Mouse (Mus musculus): ENCODE measurements at regions not wholly inside any gene's neighbourhood (a gene's known extent, or its start where the extent isn't known, plus 50 kb on each side); places are given as distances from the start of the nearest gene placed in this dataset.

GRCm38 (mm10) chr10:46185763-46186458 is 608.3 kb downstream of the Hace1 start:
- no peak for ATAC-seq
- 81% methylated on average over 4 of the region's 4 CpGs for WGBS
- Histone ChIP-seq H3K36me3 (ENCODE audit: poor library complexity, severe bottlenecking) (no peaks in the 10 kb centered on the region), H3K4me2 (no peak overlapping the region), H3K9me3 (replicated peaks) (no peaks in the 10 kb centered on the region), H3K4me1 (no peaks in the 10 kb centered on the region), H3K27me3 (no peaks in the 10 kb centered on the region), H3K27ac (no peak overlapping the region), H3K9ac (no peak overlapping the region), H3K4me3 (no peak overlapping the region)

GRCm38 (mm10) chr10:46194143-46194542 is 616.5 kb downstream of the Hace1 start:
- H3K27ac ChIP-seq: no peak overlapping the region
- H3K4me3 ChIP-seq: no peak overlapping the region
- H3K27me3 ChIP-seq: no peaks in the 10 kb centered on the region
- no peaks in the 10 kb centered on the region for H3K36me3 ChIP-seq (ENCODE audit: poor library complexity, severe bottlenecking)
- no peak overlapping the region for H3K9ac ChIP-seq
- peak; percentile 61; the same call in 1 of the 2 replicates for ATAC-seq
- no peaks in the 10 kb centered on the region for H3K4me1 ChIP-seq
- no peaks in the 10 kb centered on the region for H3K9me3 ChIP-seq (replicated peaks)
- no peak overlapping the region for H3K4me2 ChIP-seq

- H3K4me3 ChIP-seq: no peak overlapping the region
- H3K36me3 ChIP-seq (ENCODE audit: poor library complexity, severe bottlenecking): no peaks in the 10 kb centered on the region
- no peak for ATAC-seq
- no peaks in the 10 kb centered on the region for H3K27me3 ChIP-seq
- H3K9me3 ChIP-seq (replicated peaks): no peaks in the 10 kb centered on the region
- no peak overlapping the region for H3K4me2 ChIP-seq
- H3K9ac ChIP-seq: no peak overlapping the region
- H3K4me1 ChIP-seq: no peaks in the 10 kb centered on the region
- H3K27ac ChIP-seq: no peak overlapping the region
- WGBS: 57% methylated on average over 7 of the region's 7 CpGs
Measured at GRCm38 (mm10) chr10:46226837-46227402, 649.3 kb downstream of the Hace1 start.

GRCm38 (mm10) chr10:46229608-46230007 is 652.0 kb downstream of the Hace1 start:
- Histone ChIP-seq H3K4me2 (no peak overlapping the region), H3K9ac (no peak overlapping the region), H3K4me3 (no peak overlapping the region), H3K27ac (no peak overlapping the region), H3K27me3 (no peaks in the 10 kb centered on the region), H3K36me3 (ENCODE audit: poor library complexity, severe bottlenecking) (no peaks in the 10 kb centered on the region), H3K9me3 (replicated peaks) (no peaks in the 10 kb centered on the region), H3K4me1 (no peaks in the 10 kb centered on the region)
- no peak for ATAC-seq
- WGBS: 80% methylated on average over 4 of the region's 4 CpGs

GRCm38 (mm10) chr10:46235581-46235980 is 658.0 kb downstream of the Hace1 start:
- 0 out of 2 replicates have a peak, but pooled peaks have one; percentile 33 for ATAC-seq
- Histone ChIP-seq H3K4me1 (no peaks in the 10 kb centered on the region), H3K4me3 (no peak overlapping the region), H3K4me2 (no peak overlapping the region), H3K36me3 (ENCODE audit: poor library complexity, severe bottlenecking) (no peaks in the 10 kb centered on the region), H3K9me3 (replicated peaks) (no peaks in the 10 kb centered on the region), H3K27me3 (no peaks in the 10 kb centered on the region), H3K27ac (no peak overlapping the region), H3K9ac (no peak overlapping the region)
- WGBS: 68% methylated on average over 2 of the region's 2 CpGs

- Histone ChIP-seq H3K27ac (no peak overlapping the region), H3K4me3 (no peak overlapping the region), H3K9ac (no peak overlapping the region), H3K36me3 (ENCODE audit: poor library complexity, severe bottlenecking) (no peaks in the 10 kb centered on the region), H3K27me3 (no peaks in the 10 kb centered on the region), H3K4me1 (no peaks in the 10 kb centered on the region), H3K9me3 (replicated peaks) (no peaks in the 10 kb centered on the region), H3K4me2 (no peak overlapping the region)
- ATAC-seq: no peak
- 92% methylated on average over 1 of the region's 1 CpGs for WGBS
Measured at GRCm38 (mm10) chr10:46255575-46255974, 677.9 kb downstream of the Hace1 start.

- no peak overlapping the region for H3K4me3 ChIP-seq
- no peak overlapping the region for H3K4me2 ChIP-seq
- H3K27me3 ChIP-seq: no peaks in the 10 kb centered on the region
- no peaks in the 10 kb centered on the region for H3K9me3 ChIP-seq (replicated peaks)
- H3K4me1 ChIP-seq: no peaks in the 10 kb centered on the region
- H3K9ac ChIP-seq: no peak overlapping the region
- H3K27ac ChIP-seq: no peak overlapping the region
- H3K36me3 ChIP-seq (ENCODE audit: poor library complexity, severe bottlenecking): no peaks in the 10 kb centered on the region
- no peak for ATAC-seq
- WGBS: 94% methylated on average over 1 of the region's 1 CpGs
Measured at GRCm38 (mm10) chr10:46269710-46270109, 692.1 kb downstream of the Hace1 start.

GRCm38 (mm10) chr10:46273846-46274245 is 696.2 kb downstream of the Hace1 start:
- Histone ChIP-seq H3K36me3 (ENCODE audit: poor library complexity, severe bottlenecking) (no peaks in the 10 kb centered on the region), H3K27me3 (no peaks in the 10 kb centered on the region), H3K4me2 (no peak overlapping the region), H3K4me1 (no peaks in the 10 kb centered on the region), H3K4me3 (no peak overlapping the region), H3K9ac (no peak overlapping the region), H3K9me3 (replicated peaks) (no peaks in the 10 kb centered on the region), H3K27ac (no peak overlapping the region)
- ATAC-seq: no peak
- 83% methylated on average over 1 of the region's 1 CpGs for whole genome bisulfite sequencing

- WGBS: 78% methylated on average over 5 of the region's 5 CpGs
- no peak overlapping the region for H3K4me3 ChIP-seq
- no peak overlapping the region for H3K27ac ChIP-seq
- no peak overlapping the region for H3K4me2 ChIP-seq
- no peaks in the 10 kb centered on the region for H3K9me3 ChIP-seq (replicated peaks)
- peaks cover 5% of the 10 kb centered on the region; the same call in 1 of the 2 replicates for H3K4me1 ChIP-seq
- no peak overlapping the region for H3K9ac ChIP-seq
- no peaks in the 10 kb centered on the region for H3K36me3 ChIP-seq (ENCODE audit: poor library complexity, severe bottlenecking)
- no peak for ATAC-seq
- no peaks in the 10 kb centered on the region for H3K27me3 ChIP-seq
Measured at GRCm38 (mm10) chr10:46294290-46294689, 716.7 kb downstream of the Hace1 start.

- H3K9ac ChIP-seq: no peak overlapping the region
- H3K36me3 ChIP-seq (ENCODE audit: poor library complexity, severe bottlenecking): no peaks in the 10 kb centered on the region
- ATAC-seq: peak; percentile 58; the same call in 1 of the 2 replicates
- H3K27ac ChIP-seq: no peak overlapping the region
- H3K9me3 ChIP-seq (replicated peaks): no peaks in the 10 kb centered on the region
- WGBS: 45% methylated on average over 5 of the region's 5 CpGs
- no peak overlapping the region for H3K4me3 ChIP-seq
- no peaks in the 10 kb centered on the region for H3K27me3 ChIP-seq
- H3K4me2 ChIP-seq: no peak overlapping the region
- H3K4me1 ChIP-seq: peaks cover 5% of the 10 kb centered on the region; the same call in 1 of the 2 replicates
Measured at GRCm38 (mm10) chr10:46298352-46298751, 720.7 kb downstream of the Hace1 start.

- H3K4me2 ChIP-seq: no peak overlapping the region
- H3K36me3 ChIP-seq (ENCODE audit: poor library complexity, severe bottlenecking): no peaks in the 10 kb centered on the region
- H3K9me3 ChIP-seq (replicated peaks): no peaks in the 10 kb centered on the region
- H3K9ac ChIP-seq: no peak overlapping the region
- no peaks in the 10 kb centered on the region for H3K27me3 ChIP-seq
- ATAC-seq: no peak
- H3K4me3 ChIP-seq: no peak overlapping the region
- WGBS: 44% methylated on average over 3 of the region's 3 CpGs
- H3K4me1 ChIP-seq: peaks cover 5% of the 10 kb centered on the region; the same call in 1 of the 2 replicates
- H3K27ac ChIP-seq: no peak overlapping the region
Measured at GRCm38 (mm10) chr10:46299521-46299920, 721.9 kb downstream of the Hace1 start.

- Histone ChIP-seq H3K27me3 (no peaks in the 10 kb centered on the region), H3K9ac (no peak overlapping the region), H3K9me3 (replicated peaks) (no peaks in the 10 kb centered on the region; the same call in 1 of the 2 replicates), H3K4me2 (no peak overlapping the region), H3K27ac (no peak overlapping the region), H3K4me1 (no peaks in the 10 kb centered on the region), H3K4me3 (no peak overlapping the region), H3K36me3 (ENCODE audit: poor library complexity, severe bottlenecking) (no peaks in the 10 kb centered on the region)
- no peak for ATAC-seq
- 92% methylated on average over 5 of the region's 5 CpGs for WGBS
Measured at GRCm38 (mm10) chr10:46320328-46321038, 742.9 kb downstream of the Hace1 start.

All from forebrain, embryonic 13.5 days (tissue).